Mouse (Mus musculus) forebrain, embryonic 14.5 days (tissue): Measurements from ENCODE around the gene Mttp. TPM values are rescaled to one million over a fixed set of nuclear protein-coding genes. Genes with fewer than 3 reads are reported as not detected.
A peak's percentile ranks its signal among the peaks of the same experiment; 100 is the strongest.

Experiments
- ATAC-seq: fragments of 200-750 bp; cut with Nextera tagmentation; 2 replicates; pipeline ENCODE4 v1.8.0; 2017; ENCODE audit warnings: mild to moderate bottlenecking, moderate library complexity
- DNase-seq: peaks from one replicate; pipeline ENCODE4 v3.0.0-alpha.2; 2015; ENCODE audit warnings: low spot score
- H3K27ac ChIP-seq: fragments of 300-500 bp; sonication (generic); 2 replicates; pipeline ENCODE4 v1.5.1; 2014; ENCODE audit warnings: low read depth, mild to moderate bottlenecking, control low read depth, low read length, moderate library complexity
- H3K27me3 ChIP-seq: fragments of 300-500 bp; sonication (generic); replicated peaks from 2 replicates; pipeline ENCODE4 v1.6.1; 2014; ENCODE audit warnings: low read length, control low read depth, mixed read lengths; ENCODE audit not compliant: control insufficient read depth, insufficient read depth
- H3K36me3 ChIP-seq: fragments of 300-500 bp; sonication (generic); 2 replicates; pipeline ENCODE4 v1.6.1; 2014; ENCODE audit warnings: low read length, control low read depth; ENCODE audit not compliant: control insufficient read depth, insufficient read depth
- H3K4me1 ChIP-seq: fragments of 300-500 bp; sonication (generic); 2 replicates; pipeline ENCODE4 v1.6.1; 2014; ENCODE audit warnings: antibody characterized with exemption, low read length, control low read depth; ENCODE audit not compliant: control insufficient read depth, insufficient read depth
- H3K4me2 ChIP-seq: fragments of 300-500 bp; sonication (generic); 2 replicates; pipeline ENCODE4 v1.6.1; 2014; ENCODE audit warnings: mild to moderate bottlenecking, control low read depth, low read length
- H3K4me3 ChIP-seq: fragments of 300-500 bp; sonication (generic); 2 replicates; pipeline ENCODE4 v1.5.1; 2014; ENCODE audit warnings: low read depth, low read length, control low read depth
- H3K9ac ChIP-seq: fragments of 300-500 bp; sonication (generic); 2 replicates; pipeline ENCODE4 v1.6.1; 2014; ENCODE audit warnings: mild to moderate bottlenecking, low read length, control low read depth, moderate library complexity
- H3K9me3 ChIP-seq: fragments of 300-500 bp; sonication (generic); replicated peaks from 2 replicates; pipeline ENCODE4 v1.6.1; 2016; ENCODE audit warnings: low read length, control low read depth, mixed read lengths; ENCODE audit not compliant: control insufficient read depth
- WGBS: fragments of 180-500 bp; shearing (Covaris S2); extraction: QIAGEN DNeasy Blood & Tissue Kit; methylation state at CpG from one replicate; pipeline ENCODE4 v1.1.7; 2014; 5-methylcytosine and 5-hydroxymethylcytosine counted together
- polyA plus RNA-seq: library from polyadenylated mRNA; unstranded; fragments of >200 nt; fragmentation: Nextera tagmentation; extraction: Ambion mirVana; gene quantifications from 2 replicates; pipeline ENCODE4 v1.2.1, GENCODE M21; 2014

Gene Mttp
- polyA plus RNA-seq, 1 experiment from 2014 or later, result 7.5 TPM

DNA sequence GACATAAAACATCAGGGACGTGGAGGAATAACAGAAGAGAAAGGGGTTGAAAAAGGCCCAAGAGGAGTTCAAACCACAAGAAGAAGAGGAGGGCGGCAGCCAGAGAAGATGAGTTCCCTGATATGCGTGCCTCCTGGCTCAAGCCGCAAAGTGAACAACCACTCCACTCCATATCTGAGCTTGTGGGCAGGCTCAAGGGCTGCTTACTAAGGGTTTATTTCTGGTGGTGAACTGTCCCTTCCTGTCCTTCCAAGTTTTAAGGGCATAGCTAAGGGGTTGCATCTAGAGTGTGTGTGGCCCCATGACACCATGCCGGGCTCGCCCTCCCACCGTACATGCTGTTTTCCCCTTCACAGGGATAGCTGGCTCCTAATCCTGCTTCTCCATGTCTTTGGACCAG, 84.3 kb downstream of the Mttp start:
- no peaks in the 10 kb centered on the region for H3K4me1 ChIP-seq
- no peak overlapping the region for H3K9ac ChIP-seq
- H3K36me3 ChIP-seq, result no peaks in the 10 kb centered on the region
- H3K27ac ChIP-seq, result no peak overlapping the region
- no peaks in the 10 kb centered on the region for H3K27me3 ChIP-seq
- no peaks in the 10 kb centered on the region for H3K9me3 ChIP-seq
- H3K4me2 ChIP-seq, result no peak overlapping the region
- 93% methylated on average over 7 of the region's 7 CpGs for WGBS
- no peak for DNase-seq
- ATAC-seq, result no peak
- H3K4me3 ChIP-seq, result no peak overlapping the region

DNA sequence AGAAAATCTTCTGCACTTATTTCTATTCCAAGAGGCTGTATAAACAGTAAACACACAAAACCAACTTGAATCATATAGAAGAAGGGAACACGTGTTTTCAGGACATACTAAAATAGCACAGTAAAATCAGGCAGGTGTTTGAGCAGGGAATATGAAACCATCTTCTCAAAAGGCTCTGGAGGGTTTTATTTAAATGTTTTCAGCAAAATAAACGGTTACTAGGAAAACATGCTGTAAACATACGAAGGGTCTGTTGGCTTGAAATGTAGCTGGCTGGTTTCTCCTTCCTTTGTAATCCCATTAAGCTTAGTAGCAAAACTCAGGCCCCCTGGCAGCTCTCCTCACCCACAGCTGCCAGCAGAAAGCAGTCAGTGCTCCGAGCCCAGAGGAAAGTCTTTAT, 86.5 kb downstream of the Mttp start:
- H3K9me3 ChIP-seq, result no peaks in the 10 kb centered on the region
- no peak overlapping the region for H3K27ac ChIP-seq
- H3K4me3 ChIP-seq, result no peak overlapping the region
- H3K4me1 ChIP-seq, result no peaks in the 10 kb centered on the region
- no peaks in the 10 kb centered on the region for H3K36me3 ChIP-seq
- H3K9ac ChIP-seq, result no peak overlapping the region
- no peak overlapping the region for H3K4me2 ChIP-seq
- no peaks in the 10 kb centered on the region for H3K27me3 ChIP-seq
- WGBS, result 49% methylated on average over 4 of the region's 4 CpGs
- DNase-seq, result no peak
- ATAC-seq, result no peak

GRCm38 (mm10) chr3:138056976-138057375, 87.8 kb downstream of the Mttp start:
- no peak overlapping the region for H3K27ac ChIP-seq
- H3K27me3 ChIP-seq, result no peaks in the 10 kb centered on the region
- DNase-seq (no peak), ATAC-seq (no peak)
- WGBS, result 83% methylated on average over 7 of the region's 7 CpGs
- no peak overlapping the region for H3K9ac ChIP-seq
- no peaks in the 10 kb centered on the region for H3K36me3 ChIP-seq
- no peak overlapping the region for H3K4me3 ChIP-seq
- no peak overlapping the region for H3K4me2 ChIP-seq
- no peaks in the 10 kb centered on the region for H3K4me1 ChIP-seq
- no peaks in the 10 kb centered on the region for H3K9me3 ChIP-seq

DNA sequence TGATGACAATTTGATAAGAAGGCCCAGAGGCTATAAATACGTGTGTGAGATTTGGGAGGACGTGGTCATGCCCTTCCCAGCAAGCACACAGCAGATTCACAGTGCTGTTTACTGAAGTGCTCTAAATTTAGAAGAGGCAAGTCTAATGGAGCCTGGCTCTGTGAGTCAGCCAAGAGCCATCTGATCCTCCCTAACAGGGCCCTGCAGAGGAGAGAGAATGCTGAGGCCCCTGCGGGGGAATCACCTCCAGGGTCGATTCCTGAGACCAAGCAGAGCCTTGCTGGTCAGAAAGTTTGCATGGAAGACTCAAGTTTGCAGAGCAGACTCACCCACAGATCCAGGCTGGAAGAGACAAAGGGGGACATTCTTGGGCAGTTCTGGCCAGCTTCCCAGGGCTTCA, 90.8 kb downstream of the Mttp start:
- Histone ChIP-seq H3K9me3 (no peaks in the 10 kb centered on the region), H3K9ac (no peak overlapping the region), H3K36me3 (no peaks in the 10 kb centered on the region), H3K4me2 (no peak overlapping the region), H3K4me1 (no peaks in the 10 kb centered on the region), H3K27me3 (no peaks in the 10 kb centered on the region), H3K27ac (no peak overlapping the region), H3K4me3 (no peak overlapping the region)
- 62% methylated on average over 4 of the region's 4 CpGs for WGBS
- DNase-seq (no peak), ATAC-seq (no peak)

- Histone ChIP-seq H3K36me3 (no peaks in the 10 kb centered on the region), H3K4me2 (no peak overlapping the region), H3K27me3 (no peaks in the 10 kb centered on the region), H3K4me3 (no peak overlapping the region), H3K9ac (no peak overlapping the region), H3K27ac (no peak overlapping the region), H3K4me1 (no peaks in the 10 kb centered on the region), H3K9me3 (no peaks in the 10 kb centered on the region)
- ATAC-seq (no peak), DNase-seq (no peak)
- 73% methylated on average over 3 of the region's 3 CpGs for WGBS
These were observed 93.3 kb downstream of the Mttp start for GRCm38 (mm10) chr3:138051431-138051830.

GRCm38 (mm10) chr3:138050772-138051171, 94.0 kb downstream of the Mttp start:
- DNase-seq (no peak), ATAC-seq (no peak)
- Histone ChIP-seq H3K27ac (no peak overlapping the region), H3K4me3 (no peak overlapping the region), H3K4me1 (no peaks in the 10 kb centered on the region), H3K4me2 (no peak overlapping the region), H3K27me3 (no peaks in the 10 kb centered on the region), H3K9me3 (no peaks in the 10 kb centered on the region), H3K9ac (no peak overlapping the region), H3K36me3 (no peaks in the 10 kb centered on the region)
- WGBS, result 84% methylated on average over 11 of the region's 11 CpGs

DNA sequence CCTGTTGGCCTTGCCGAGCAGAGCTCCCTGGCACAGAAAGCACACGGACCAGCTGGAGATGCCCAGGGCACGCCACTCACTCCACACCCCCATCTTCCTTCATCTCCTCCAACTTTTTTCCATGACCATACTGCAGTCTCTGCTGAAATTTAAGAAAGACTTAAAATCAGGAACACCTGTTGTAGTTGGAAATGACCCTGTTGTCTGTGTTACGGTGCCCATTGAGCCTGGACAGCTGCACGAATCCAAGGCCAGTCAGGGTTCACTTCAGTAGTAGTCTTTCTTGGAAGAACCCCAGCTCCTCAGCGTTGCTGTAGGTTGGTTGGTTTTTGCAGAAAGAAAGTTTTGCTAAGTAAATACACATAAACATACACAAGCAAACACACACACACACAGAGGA, 95.2 kb downstream of the Mttp start:
- WGBS, result 88% methylated on average over 6 of the region's 6 CpGs
- DNase-seq (no peak), ATAC-seq (no peak)

GRCm38 (mm10) chr3:138043316-138043715, 101.5 kb downstream of the Mttp start:
- H3K9ac ChIP-seq, result no peak overlapping the region
- H3K27me3 ChIP-seq, result no peaks in the 10 kb centered on the region
- no peaks in the 10 kb centered on the region for H3K36me3 ChIP-seq
- no peak overlapping the region for H3K4me3 ChIP-seq
- H3K27ac ChIP-seq, result no peak overlapping the region
- H3K4me1 ChIP-seq, result no peaks in the 10 kb centered on the region
- DNase-seq (no peak), ATAC-seq (no peak)
- 68% methylated on average over 7 of the region's 7 CpGs for WGBS
- no peaks in the 10 kb centered on the region for H3K9me3 ChIP-seq
- no peak overlapping the region for H3K4me2 ChIP-seq

More for the DNA sequence above, 95.2 kb downstream of the Mttp start:
- H3K27me3 ChIP-seq, result no peaks in the 10 kb centered on the region
- H3K9ac ChIP-seq, result no peak overlapping the region
- no peak overlapping the region for H3K4me2 ChIP-seq
- no peaks in the 10 kb centered on the region for H3K4me1 ChIP-seq
- H3K9me3 ChIP-seq, result no peaks in the 10 kb centered on the region
- H3K4me3 ChIP-seq, result no peak overlapping the region
- no peaks in the 10 kb centered on the region for H3K36me3 ChIP-seq
- H3K27ac ChIP-seq, result no peak overlapping the region

GRCm38 (mm10) chr3:138041591-138042301, 103.0 kb downstream of the Mttp start:
- no peak overlapping the region for H3K27ac ChIP-seq
- no peaks in the 10 kb centered on the region for H3K4me1 ChIP-seq
- no peaks in the 10 kb centered on the region for H3K36me3 ChIP-seq
- no peak overlapping the region for H3K9ac ChIP-seq
- WGBS, result 52% methylated on average over 3 of the region's 3 CpGs
- H3K4me3 ChIP-seq, result no peak overlapping the region
- no peaks in the 10 kb centered on the region for H3K27me3 ChIP-seq
- ATAC-seq (no peak; the same call in 1 of the 2 replicates), DNase-seq (peak; percentile 17)
- no peaks in the 10 kb centered on the region for H3K9me3 ChIP-seq
- no peak overlapping the region for H3K4me2 ChIP-seq
